Mouse (Mus musculus): ENCODE data around the gene Chit1. TPM values are rescaled to one million over a fixed set of nuclear protein-coding genes. Genes with fewer than 3 reads are reported as not detected.

The Chit1 gene
- total RNA-seq, 2 experiments from 2014 or later, result not detected

DNA sequence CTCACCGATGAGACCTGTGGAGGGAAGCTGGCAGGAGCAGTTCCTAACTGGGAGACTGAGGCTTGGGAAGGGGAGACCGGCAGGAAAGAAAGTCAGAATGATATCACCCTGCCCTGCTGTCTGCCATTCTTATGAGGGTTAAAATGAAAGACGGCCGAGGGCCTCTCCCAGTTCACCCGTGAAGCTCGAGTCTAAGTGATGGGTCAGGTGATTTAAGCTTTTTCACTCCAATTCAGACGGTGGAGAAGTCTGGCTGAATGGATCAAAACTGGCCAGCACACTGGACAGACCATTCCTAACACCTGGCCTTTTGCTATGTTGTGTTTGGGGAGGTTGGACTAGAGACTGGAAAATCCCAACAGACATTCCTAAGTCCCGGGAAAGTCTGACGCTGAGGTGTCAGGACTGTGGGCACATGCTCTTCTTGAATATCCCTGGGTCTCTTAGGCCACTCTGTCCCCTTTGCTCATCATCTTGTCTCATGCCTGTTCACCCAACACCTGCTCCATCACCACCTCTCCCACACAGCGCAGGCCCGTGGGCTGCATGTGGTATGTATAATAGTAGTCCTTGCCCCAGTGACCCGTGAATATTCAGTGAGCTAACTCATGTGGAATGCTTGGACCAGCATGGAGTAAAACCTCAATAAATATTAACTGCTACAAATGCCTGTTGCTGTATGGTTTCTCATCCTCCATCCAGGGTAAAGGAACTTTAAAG is 11.4 kb upstream of the Chit1 start:
- DNase-seq, result no peak

GRCm38 (mm10) chr1:134100401-134100800 is 10.6 kb upstream of the Chit1 start:
- DNase-seq, result no peak

- DNase-seq, result no peak
Observed at GRCm38 (mm10) chr1:134100928-134101327, 10.1 kb upstream of the Chit1 start.

GRCm38 (mm10) chr1:134101593-134101992 is 9.4 kb upstream of the Chit1 start:
- DNase-seq, result no peak

DNA sequence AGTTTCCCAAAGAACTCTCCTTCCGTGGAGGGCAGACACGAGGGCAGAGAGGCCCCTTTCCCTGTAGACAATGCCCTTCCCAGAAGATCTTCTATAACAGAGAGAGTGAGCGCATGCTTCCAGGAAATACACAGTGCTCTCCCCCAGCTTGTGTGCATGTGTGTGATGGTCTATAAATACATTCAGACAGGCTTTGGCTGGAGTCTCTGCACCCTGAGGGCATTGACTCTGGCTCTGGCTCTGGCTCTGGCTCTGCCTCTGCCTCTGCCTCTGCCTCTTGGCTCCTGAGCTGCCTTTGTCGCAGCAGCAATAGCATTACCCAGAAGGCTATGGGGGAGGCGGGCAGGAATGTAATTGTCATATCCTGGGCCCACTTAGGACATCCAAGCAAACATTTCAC is 7.2 kb upstream of the Chit1 start:
- no peak for DNase-seq

DNA sequence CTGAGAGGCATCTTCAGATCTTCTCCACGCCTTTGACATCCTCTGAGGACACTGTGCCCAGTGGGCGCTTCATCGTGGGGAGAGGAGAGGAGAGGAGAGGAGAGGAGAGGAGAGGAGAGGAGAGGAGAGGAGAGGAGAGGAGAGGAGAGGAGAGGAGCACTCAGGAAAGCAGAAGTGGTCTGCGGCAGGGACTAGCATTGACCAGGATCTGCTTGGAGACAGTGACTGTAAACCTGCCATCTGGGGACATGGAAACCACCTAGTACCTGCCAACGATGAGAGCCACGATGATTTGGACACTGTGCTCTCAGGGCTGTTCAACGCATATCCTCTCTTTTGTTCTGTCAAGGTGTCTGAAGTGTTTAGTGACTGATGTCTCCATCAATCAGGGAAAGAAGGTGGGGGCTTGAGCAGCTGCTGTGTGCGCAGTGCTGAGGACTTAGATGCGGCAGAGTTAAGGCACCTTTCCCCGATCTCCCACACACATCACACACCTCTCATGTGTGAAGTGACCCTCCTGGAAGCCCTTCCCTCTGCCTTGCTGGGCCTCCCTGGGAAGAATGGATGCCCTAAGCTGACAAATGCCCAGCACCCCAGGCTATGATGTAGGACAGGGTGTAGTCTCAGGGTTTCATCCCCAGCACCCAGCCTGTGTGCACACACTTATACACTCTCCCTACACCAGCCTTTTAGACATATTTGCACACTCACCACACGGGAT is 5.8 kb upstream of the Chit1 start:
- DNase-seq, result no peak

GRCm38 (mm10) chr1:134105764-134106430 is 5.1 kb upstream of the Chit1 start:
- DNase-seq, result no peak

GRCm38 (mm10) chr1:134106719-134107118 is 4.3 kb upstream of the Chit1 start:
- peak in 1 of 2 experiments; percentile 61 for DNase-seq

GRCm38 (mm10) chr1:134107777-134108176 is 3.3 kb upstream of the Chit1 start:
- DNase-seq, result no peak

DNA sequence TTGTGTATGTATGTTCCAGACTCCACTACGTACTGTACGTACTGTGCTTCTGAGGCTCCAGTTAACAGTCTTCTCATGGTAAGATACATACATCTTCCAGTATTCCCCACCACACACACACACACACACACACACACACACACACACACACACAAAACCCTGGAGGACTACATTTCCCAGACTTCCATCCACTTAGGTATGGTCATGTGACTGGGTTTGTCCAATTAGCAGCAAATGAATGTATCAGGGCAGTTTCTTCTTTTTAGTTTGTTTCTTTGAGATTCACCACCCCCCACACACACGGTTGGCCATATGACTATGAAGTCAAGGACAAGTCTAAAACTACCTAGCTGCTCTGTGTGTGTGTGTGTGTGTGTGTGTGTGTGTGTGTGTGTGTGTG is 1.0 kb upstream of the Chit1 start:
- no peak for DNase-seq

- no peak for DNase-seq
Observed at GRCm38 (mm10) chr1:134110449-134110848, 593 bp upstream of the Chit1 start.

DNA sequence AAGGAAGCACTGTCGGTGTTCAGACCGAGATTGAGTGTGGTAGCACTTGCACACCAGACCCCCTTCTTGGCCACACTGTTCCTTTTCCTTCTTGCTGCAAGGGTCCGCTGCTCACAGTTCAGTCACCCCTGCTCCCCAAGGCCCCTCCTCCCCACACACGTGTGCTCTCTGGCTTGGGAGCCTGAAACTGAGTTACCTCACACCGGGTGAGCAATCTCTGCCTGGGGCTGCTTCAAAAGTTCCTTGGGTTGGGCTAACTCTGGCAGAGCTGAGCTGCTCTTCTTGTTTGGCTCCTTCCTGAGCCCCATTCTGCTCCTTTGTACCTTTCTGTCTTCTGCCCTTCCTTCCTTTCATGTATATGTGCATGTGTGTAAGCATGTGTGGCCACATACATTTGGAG is 2.5 kb downstream of the Chit1 start:
- no peak for DNase-seq

- no peak for DNase-seq
Observed at GRCm38 (mm10) chr1:134114018-134114417, 3.0 kb downstream of the Chit1 start.

DNA sequence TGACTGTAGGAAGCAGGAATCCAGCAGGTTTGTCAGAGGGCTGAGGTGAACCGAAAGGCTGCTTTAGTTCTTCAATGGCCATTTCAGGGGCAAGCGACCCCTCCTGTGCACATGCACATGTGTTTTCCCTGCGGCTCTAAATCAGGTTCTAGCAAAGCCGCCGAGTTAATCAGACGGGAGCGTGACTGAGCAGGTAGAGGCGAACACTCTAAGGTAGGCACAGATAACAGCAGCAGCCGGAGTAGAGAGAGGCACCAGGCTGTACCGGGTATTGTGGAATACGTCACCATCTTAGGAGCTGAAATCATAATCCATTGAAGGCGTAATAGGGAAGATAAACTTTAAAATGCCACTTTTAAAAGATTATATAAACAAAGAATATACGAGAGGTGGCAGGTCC is 3.7 kb downstream of the Chit1 start:
- no peak for DNase-seq

GRCm38 (mm10) chr1:134115424-134115823 is 4.4 kb downstream of the Chit1 start:
- DNase-seq, result no peak

DNA sequence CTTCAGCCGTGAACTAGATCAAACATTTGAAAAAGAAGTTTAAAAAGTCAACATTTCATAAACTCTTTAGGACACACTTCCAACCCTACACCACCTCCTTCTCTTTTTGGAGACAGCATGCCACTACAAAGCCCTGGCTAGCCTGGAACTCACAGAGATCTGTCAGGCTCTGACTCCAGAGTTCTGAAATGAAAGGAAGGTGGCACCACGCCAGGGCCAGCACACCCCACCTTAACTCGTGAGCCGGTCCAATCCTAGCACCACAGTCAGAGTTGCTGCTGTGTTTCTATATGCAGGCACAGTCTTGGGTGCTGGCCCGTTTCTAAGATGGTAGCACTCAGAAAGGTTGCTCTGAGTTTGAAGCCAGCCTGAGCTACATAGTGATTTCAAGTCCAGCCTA is 6.1 kb downstream of the Chit1 start:
- no peak for DNase-seq

GRCm38 (mm10) chr1:134120179-134120578 is 9.1 kb downstream of the Chit1 start:
- DNase-seq, result peak; percentile 90 to 93

- DNase-seq, result no peak
Observed at GRCm38 (mm10) chr1:134122195-134122594, 11.2 kb downstream of the Chit1 start.

GRCm38 (mm10) chr1:134133316-134133715 is 22.3 kb downstream of the Chit1 start:
- DNase-seq, result no peak

DNA sequence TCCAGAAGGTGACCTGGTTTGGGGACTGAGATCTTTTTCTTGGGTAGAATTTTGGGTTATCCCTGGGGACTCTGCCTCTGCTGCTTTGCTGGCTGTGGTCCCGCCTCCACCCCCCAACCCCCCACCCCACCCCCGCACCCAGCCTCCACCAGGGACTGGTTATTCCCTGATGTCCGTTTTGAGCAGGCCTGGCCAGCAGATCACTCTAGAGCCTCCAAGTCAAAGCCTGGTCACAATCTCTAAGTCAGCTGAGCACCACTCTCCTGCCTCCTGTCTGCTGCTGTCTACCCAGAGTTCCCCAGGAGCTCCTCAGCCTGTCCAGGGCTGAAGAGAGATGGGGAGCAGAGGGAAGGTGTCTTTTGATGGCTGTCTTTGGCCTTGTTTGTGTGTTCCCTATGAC is 25.3 kb downstream of the Chit1 start:
- no peak for DNase-seq

- no peak for DNase-seq
Observed at GRCm38 (mm10) chr1:134138424-134138823, 27.4 kb downstream of the Chit1 start.

GRCm38 (mm10) chr1:134142363-134142794 is 31.3 kb downstream of the Chit1 start:
- DNase-seq, result no peak

DNA sequence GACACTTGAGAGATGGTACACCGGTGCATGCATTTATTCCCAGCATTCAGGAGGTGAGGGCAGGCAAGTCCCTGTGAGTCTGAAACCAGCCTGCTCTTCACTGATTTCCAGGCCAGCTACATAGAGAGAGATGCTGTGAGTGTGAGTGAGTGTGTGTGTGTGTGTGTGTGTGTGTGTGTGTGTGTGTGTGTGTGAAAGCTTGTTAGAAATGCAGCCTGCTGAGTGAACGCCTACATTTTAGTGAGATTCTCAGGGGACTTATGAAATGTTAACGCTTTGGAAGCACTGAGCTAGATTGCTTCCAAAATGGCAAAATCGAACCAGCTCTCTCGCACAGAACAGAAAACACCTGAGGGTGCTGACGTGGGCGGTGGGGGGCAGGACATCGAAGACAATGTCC is 35.0 kb downstream of the Chit1 start:
- peak in 1 of 2 experiments; percentile 17 for DNase-seq

DNA sequence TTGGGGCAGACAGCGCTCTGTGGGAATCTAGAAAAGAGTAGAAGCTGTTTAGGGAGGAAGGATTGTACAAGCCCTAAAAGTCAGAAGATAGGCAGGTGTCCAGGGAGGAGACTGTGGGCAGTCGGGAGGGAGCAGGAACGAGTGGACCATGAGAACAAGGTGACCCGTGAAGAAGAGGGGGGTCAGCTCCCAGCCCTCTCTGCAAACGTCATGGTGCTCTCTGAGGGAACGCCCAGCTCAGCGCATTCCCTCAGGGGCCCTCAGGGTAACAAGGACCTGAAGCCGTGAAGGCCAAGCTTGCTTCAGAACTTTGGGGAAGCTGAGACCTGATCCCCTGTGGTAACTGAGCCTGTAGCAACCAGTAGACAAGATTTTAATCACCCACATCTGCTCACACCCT is 39.0 kb downstream of the Chit1 start:
- no peak for DNase-seq

All from layer of hippocampus, postnatal 36 days (tissue).